Mouse (Mus musculus): Measurements from ENCODE around the gene Caprin1. TPM values are rescaled to one million over a fixed set of nuclear protein-coding genes. Genes with fewer than 3 reads are reported as not detected.

Caprin1 gene
- polyA plus RNA-seq, 1 experiment from 2014 or later: 91.4 TPM

DNA sequence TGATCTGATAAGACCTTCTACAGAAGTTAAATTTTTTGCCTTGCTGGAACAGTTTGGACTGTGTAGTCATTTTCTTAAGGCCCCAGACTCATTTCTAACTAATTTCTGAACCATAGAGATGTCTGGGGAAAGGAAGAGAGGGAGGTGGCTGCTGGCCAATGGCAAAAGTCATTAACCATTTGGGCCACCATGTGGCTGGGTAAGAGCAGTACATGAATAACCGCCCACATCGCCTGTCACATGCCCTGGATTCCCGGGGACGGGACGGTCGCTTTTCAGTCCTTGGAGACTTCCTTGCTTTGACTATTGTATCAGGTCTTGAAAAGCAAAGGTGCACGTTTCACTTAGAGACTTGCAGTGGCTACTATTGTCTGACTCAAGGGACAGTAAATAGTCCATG lies 25.1 kb upstream of the Caprin1 start:
- no peak for TF ChIP-seq CTCF (IDR thresholded peaks at IDR 0.05; ENCODE audit: low read depth)
- WGBS: 77% methylated on average over 7 of the region's 7 CpGs
- H3K9ac ChIP-seq (ENCODE audit: low read depth, low read length): no peak overlapping the region

DNA sequence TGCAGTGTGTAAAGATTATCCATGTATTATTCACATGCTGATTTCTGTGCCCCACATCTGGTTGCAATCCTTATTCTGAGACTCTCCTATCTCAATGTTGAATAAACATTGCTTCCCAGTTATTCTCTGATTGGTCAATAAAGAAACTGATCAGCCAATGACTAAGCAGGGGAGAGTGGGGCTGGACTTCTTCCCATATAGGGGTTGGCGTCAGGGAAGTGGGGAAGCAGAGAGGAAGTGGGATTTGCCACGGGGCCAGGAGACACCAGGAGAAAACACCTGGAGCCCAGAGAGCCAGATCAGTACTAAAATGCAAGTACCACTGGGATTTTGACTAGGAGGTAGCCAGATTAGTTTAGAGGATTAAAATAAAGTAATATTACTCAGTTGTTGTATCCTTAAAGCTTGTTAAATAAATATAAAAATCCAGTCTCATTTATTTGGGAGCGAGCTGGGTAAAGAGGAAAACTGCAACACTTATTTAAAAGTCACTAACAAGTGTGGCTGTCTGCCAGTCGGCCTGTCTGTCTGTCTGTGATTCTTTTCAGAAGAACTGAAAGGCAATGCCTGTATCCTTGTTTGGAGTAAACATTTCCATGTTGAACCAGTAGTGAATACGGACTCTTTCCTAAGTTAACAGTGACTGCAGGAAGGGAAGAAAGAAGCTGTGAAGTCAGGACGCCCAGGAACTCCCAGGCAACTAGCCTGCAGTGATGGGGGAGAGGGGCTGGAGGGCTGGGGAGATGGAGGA lies 19.9 kb upstream of the Caprin1 start:
- 25% methylated on average over 6 of the region's 6 CpGs for WGBS
- peak; percentile 86 for ATAC-seq
- no peaks in the 10 kb centered on the region; the same call in 1 of the 2 replicates for H3K36me3 ChIP-seq (ENCODE audit: control insufficient read depth, insufficient read depth)
- H3K9ac ChIP-seq (ENCODE audit: low read depth, low read length): peak overlapping the region; percentile 22; the same call in 1 of the 2 replicates
- H3K4me2 ChIP-seq (replicated peaks; ENCODE audit: low read depth): peak overlapping the region; percentile 51
- TF ChIP-seq CTCF (IDR thresholded peaks at IDR 0.05; ENCODE audit: low read depth): no peak
- no peaks in the 10 kb centered on the region for H3K27me3 ChIP-seq (replicated peaks; ENCODE audit: control insufficient read depth, insufficient read depth, low read length)
- peak overlapping the region; percentile 20 for H3K4me3 ChIP-seq (ENCODE audit: low read depth, low read length)
- H3K9me3 ChIP-seq (ENCODE audit: control insufficient read depth): no peaks in the 10 kb centered on the region
- H3K4me1 ChIP-seq (replicated peaks; ENCODE audit: control insufficient read depth, insufficient read depth, low read length): no peaks in the 10 kb centered on the region
- no peak overlapping the region for H3K27ac ChIP-seq (ENCODE audit: low read depth, low read length)

More for the DNA sequence above, 25.1 kb upstream of the Caprin1 start:
- Histone ChIP-seq H3K27ac (ENCODE audit: low read depth, low read length) (no peak overlapping the region), H3K36me3 (ENCODE audit: control insufficient read depth, insufficient read depth) (no peaks in the 10 kb centered on the region; the same call in 1 of the 2 replicates), H3K27me3 (replicated peaks; ENCODE audit: control insufficient read depth, insufficient read depth, low read length) (no peaks in the 10 kb centered on the region), H3K4me1 (replicated peaks; ENCODE audit: control insufficient read depth, insufficient read depth, low read length) (no peaks in the 10 kb centered on the region), H3K4me2 (replicated peaks; ENCODE audit: low read depth) (no peak overlapping the region), H3K4me3 (ENCODE audit: low read depth, low read length) (no peak overlapping the region), H3K9me3 (ENCODE audit: control insufficient read depth) (no peaks in the 10 kb centered on the region)
- no peak for ATAC-seq

DNA sequence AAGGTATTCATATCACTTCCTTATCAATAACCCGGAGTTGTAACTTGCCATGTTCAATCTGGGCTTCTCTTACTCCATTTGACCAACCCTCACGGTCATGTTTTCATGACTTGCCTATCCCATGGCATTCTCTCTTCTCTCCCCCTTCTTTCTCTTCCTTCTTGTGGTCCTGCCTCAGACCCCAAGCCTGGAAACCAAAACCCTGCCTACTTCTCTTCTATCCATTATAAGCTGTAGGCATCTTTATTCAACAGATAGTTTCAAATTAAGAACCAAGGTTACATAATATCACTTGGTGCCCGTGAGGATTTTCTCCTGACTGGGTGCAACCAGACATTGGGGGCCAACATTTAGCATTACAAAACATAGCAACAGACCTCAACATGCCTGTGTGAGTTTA lies 18.5 kb upstream of the Caprin1 start:
- no peak for ATAC-seq
- WGBS: 81% methylated on average over 3 of the region's 3 CpGs
- no peaks in the 10 kb centered on the region for H3K4me1 ChIP-seq (replicated peaks; ENCODE audit: control insufficient read depth, insufficient read depth, low read length)

DNA sequence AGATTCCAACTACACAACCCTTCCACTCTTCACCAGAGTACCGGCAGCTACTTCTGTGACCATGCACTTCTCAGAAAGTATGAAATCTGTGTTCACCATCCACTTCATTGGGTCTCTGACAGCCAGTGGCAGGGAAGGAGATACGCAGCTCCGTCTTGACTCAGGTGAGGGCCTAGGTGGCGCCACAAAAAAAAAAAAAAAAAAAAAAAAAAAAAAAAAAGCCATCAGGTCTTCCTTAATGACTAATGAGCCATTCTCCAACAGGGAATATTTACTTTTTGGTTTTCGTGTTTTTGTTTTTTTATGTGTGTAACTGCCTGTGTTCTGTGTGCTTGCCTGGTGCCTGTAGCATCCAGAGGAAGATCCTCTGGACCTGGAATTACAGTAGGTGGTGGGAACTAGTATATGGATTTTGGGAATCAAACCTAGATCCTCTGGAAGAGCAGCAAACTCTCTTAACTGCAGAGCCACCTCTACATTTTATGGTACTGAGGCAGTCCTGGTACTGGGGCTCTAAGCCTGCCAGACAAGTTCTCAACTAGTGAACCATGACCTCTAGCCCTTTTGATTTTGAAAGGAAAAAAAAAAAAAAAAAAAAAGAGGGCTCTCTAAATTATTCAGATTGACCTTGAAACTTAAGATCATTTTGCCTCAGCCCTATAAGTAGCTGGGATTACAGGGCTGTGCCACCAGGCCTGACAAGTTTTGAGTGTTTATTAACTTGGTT lies 14.2 kb upstream of the Caprin1 start:
- no peaks in the 10 kb centered on the region for H3K9me3 ChIP-seq (ENCODE audit: control insufficient read depth)
- 53% methylated on average over 5 of the region's 5 CpGs for WGBS
- no peak for TF ChIP-seq CTCF (IDR thresholded peaks at IDR 0.05; ENCODE audit: low read depth)
- no peak for ATAC-seq
- H3K27me3 ChIP-seq (replicated peaks; ENCODE audit: control insufficient read depth, insufficient read depth, low read length): no peaks in the 10 kb centered on the region
- no peaks in the 10 kb centered on the region for H3K36me3 ChIP-seq (ENCODE audit: control insufficient read depth, insufficient read depth)
- H3K4me2 ChIP-seq (replicated peaks; ENCODE audit: low read depth): no peak overlapping the region
- no peak overlapping the region for H3K4me3 ChIP-seq (ENCODE audit: low read depth, low read length)
- H3K4me1 ChIP-seq (replicated peaks; ENCODE audit: control insufficient read depth, insufficient read depth, low read length): no peaks in the 10 kb centered on the region
- no peak overlapping the region for H3K27ac ChIP-seq (ENCODE audit: low read depth, low read length)
- H3K9ac ChIP-seq (ENCODE audit: low read depth, low read length): no peak overlapping the region

More for the DNA sequence above, 18.5 kb upstream of the Caprin1 start:
- no peaks in the 10 kb centered on the region; the same call in 1 of the 2 replicates for H3K36me3 ChIP-seq (ENCODE audit: control insufficient read depth, insufficient read depth)
- no peak for TF ChIP-seq CTCF (IDR thresholded peaks at IDR 0.05; ENCODE audit: low read depth)
- H3K4me3 ChIP-seq (ENCODE audit: low read depth, low read length): no peak overlapping the region
- no peaks in the 10 kb centered on the region for H3K27me3 ChIP-seq (replicated peaks; ENCODE audit: control insufficient read depth, insufficient read depth, low read length)
- no peak overlapping the region for H3K27ac ChIP-seq (ENCODE audit: low read depth, low read length)
- H3K9ac ChIP-seq (ENCODE audit: low read depth, low read length): no peak overlapping the region
- no peaks in the 10 kb centered on the region for H3K9me3 ChIP-seq (ENCODE audit: control insufficient read depth)
- H3K4me2 ChIP-seq (replicated peaks; ENCODE audit: low read depth): no peak overlapping the region

DNA sequence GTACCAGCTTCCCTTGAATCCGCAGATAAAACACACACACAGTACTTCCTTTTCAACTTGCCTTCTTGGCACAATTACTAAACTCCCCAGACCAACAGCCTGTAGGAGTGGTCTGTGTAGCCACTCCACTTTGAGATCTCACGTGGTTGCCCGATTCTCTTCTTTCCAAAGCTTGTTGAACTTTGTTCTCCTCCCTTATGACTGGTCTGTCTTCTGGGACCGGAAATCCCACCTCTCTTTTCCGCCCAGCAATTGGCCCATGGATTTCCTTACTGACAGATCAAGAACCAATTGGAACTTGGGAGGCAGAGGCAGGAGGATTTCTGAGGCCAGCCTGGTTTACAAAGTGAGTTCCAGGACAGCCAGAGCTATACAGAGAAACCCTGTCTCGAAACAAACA lies 13.0 kb upstream of the Caprin1 start:
- no peak overlapping the region for H3K4me2 ChIP-seq (replicated peaks; ENCODE audit: low read depth)
- 62% methylated on average over 6 of the region's 6 CpGs for WGBS
- H3K9me3 ChIP-seq (ENCODE audit: control insufficient read depth): no peaks in the 10 kb centered on the region
- TF ChIP-seq CTCF (IDR thresholded peaks at IDR 0.05; ENCODE audit: low read depth): no peak
- no peak overlapping the region for H3K9ac ChIP-seq (ENCODE audit: low read depth, low read length)
- H3K4me3 ChIP-seq (ENCODE audit: low read depth, low read length): no peak overlapping the region
- H3K36me3 ChIP-seq (ENCODE audit: control insufficient read depth, insufficient read depth): no peaks in the 10 kb centered on the region
- no peaks in the 10 kb centered on the region for H3K4me1 ChIP-seq (replicated peaks; ENCODE audit: control insufficient read depth, insufficient read depth, low read length)
- peak; percentile 52; the same call in 1 of the 2 replicates for ATAC-seq
- no peaks in the 10 kb centered on the region for H3K27me3 ChIP-seq (replicated peaks; ENCODE audit: control insufficient read depth, insufficient read depth, low read length)
- H3K27ac ChIP-seq (ENCODE audit: low read depth, low read length): no peak overlapping the region

DNA sequence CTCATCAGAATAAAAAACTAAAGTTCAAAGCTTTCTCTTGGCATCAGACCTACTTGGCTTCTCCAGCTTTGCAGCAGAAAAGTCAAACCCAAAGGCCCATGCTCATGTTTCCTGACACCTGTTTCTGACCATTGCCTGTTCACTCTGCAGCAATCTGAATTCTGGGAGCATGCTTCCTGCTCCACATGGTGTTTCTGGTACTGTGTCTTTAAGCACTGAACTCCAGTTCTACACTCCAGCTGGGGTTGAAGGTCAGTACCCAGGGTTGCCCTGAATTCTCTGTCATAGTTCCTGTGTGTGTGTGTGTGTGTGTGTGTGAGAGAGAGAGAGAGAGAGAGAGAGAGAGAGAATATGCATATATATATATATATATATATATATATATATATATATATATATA lies 11.0 kb upstream of the Caprin1 start:
- Histone ChIP-seq H3K4me1 (replicated peaks; ENCODE audit: control insufficient read depth, insufficient read depth, low read length) (no peaks in the 10 kb centered on the region), H3K4me3 (ENCODE audit: low read depth, low read length) (no peak overlapping the region), H3K27me3 (replicated peaks; ENCODE audit: control insufficient read depth, insufficient read depth, low read length) (no peaks in the 10 kb centered on the region), H3K27ac (ENCODE audit: low read depth, low read length) (no peak overlapping the region), H3K36me3 (ENCODE audit: control insufficient read depth, insufficient read depth) (no peaks in the 10 kb centered on the region), H3K4me2 (replicated peaks; ENCODE audit: low read depth) (no peak overlapping the region), H3K9ac (ENCODE audit: low read depth, low read length) (no peak overlapping the region), H3K9me3 (ENCODE audit: control insufficient read depth) (no peaks in the 10 kb centered on the region)
- ATAC-seq: peak; percentile 64; the same call in 1 of the 2 replicates
- TF ChIP-seq CTCF (IDR thresholded peaks at IDR 0.05; ENCODE audit: low read depth): no peak

All from intestine, postnatal 0 days (tissue).